Mouse (Mus musculus): ENCODE results near the gene Gm28635. TPM values are rescaled to one million over a fixed set of nuclear protein-coding genes. Genes with fewer than 3 reads are reported as not detected.

The Gm28635 gene
- total RNA-seq, 4 experiments from 2014 or later: 1.5 to 5.7 (median 1.8) TPM; not detected in 1

- DNase-seq (ENCODE audit: low spot score in 2 of 2): no peak
Observed at GRCm38 (mm10) chr2:84638428-84639220, 39.2 kb downstream of the Gm28635 start.

GRCm38 (mm10) chr2:84637452-84638165, 40.2 kb downstream of the Gm28635 start:
- DNase-seq (ENCODE audit: low spot score in 2 of 2): no peak

GRCm38 (mm10) chr2:84636231-84636741, 41.6 kb downstream of the Gm28635 start:
- DNase-seq (ENCODE audit: low spot score in 2 of 2): no peak

GRCm38 (mm10) chr2:84635611-84636010, 42.2 kb downstream of the Gm28635 start:
- peak; percentile 82 to 88 for DNase-seq (ENCODE audit: low spot score in 2 of 2)

- DNase-seq (ENCODE audit: low spot score in 2 of 2): no peak
Observed at GRCm38 (mm10) chr2:84634934-84635482, 42.8 kb downstream of the Gm28635 start.

GRCm38 (mm10) chr2:84634006-84634405, 43.8 kb downstream of the Gm28635 start:
- no peak for DNase-seq (ENCODE audit: low spot score in 2 of 2)

GRCm38 (mm10) chr2:84632999-84633398, 44.8 kb downstream of the Gm28635 start:
- no peak for DNase-seq (ENCODE audit: low spot score in 2 of 2)

GRCm38 (mm10) chr2:84632001-84632400, 45.8 kb downstream of the Gm28635 start:
- no peak for DNase-seq (ENCODE audit: low spot score in 2 of 2)

GRCm38 (mm10) chr2:84627036-84627435, 50.8 kb downstream of the Gm28635 start:
- DNase-seq (ENCODE audit: low spot score in 2 of 2): no peak

GRCm38 (mm10) chr2:84626366-84626975, 51.4 kb downstream of the Gm28635 start:
- no peak for DNase-seq (ENCODE audit: low spot score in 2 of 2)

GRCm38 (mm10) chr2:84624201-84624600, 53.6 kb downstream of the Gm28635 start:
- DNase-seq (ENCODE audit: low spot score in 2 of 2): no peak

GRCm38 (mm10) chr2:84623428-84624119, 54.3 kb downstream of the Gm28635 start:
- DNase-seq (ENCODE audit: low spot score in 2 of 2): no peak

GRCm38 (mm10) chr2:84622668-84623067, 55.2 kb downstream of the Gm28635 start:
- no peak for DNase-seq (ENCODE audit: low spot score in 2 of 2)

- DNase-seq (ENCODE audit: low spot score in 2 of 2): no peak
Observed at GRCm38 (mm10) chr2:84619646-84620340, 58.0 kb downstream of the Gm28635 start.

- DNase-seq (ENCODE audit: low spot score in 2 of 2): no peak
Observed at GRCm38 (mm10) chr2:84618914-84619313, 58.9 kb downstream of the Gm28635 start.

- DNase-seq (ENCODE audit: low spot score in 2 of 2): no peak
Observed at GRCm38 (mm10) chr2:84617637-84618515, 60.0 kb downstream of the Gm28635 start.

- no peak for DNase-seq (ENCODE audit: low spot score in 2 of 2)
Observed at GRCm38 (mm10) chr2:84612764-84613163, 65.1 kb downstream of the Gm28635 start.

- no peak for DNase-seq (ENCODE audit: low spot score in 2 of 2)
Observed at GRCm38 (mm10) chr2:84607842-84608241, 70.0 kb downstream of the Gm28635 start.

- no peak for DNase-seq (ENCODE audit: low spot score in 2 of 2)
Observed at GRCm38 (mm10) chr2:84600977-84601376, 76.9 kb downstream of the Gm28635 start.
